Mouse (Mus musculus) neural tube, postnatal 0 days (tissue): ENCODE measurements around the gene Cers3. TPM values are rescaled to one million over a fixed set of nuclear protein-coding genes. Genes with fewer than 3 reads are reported as not detected.

Experiments
- polyA plus RNA-seq: library from polyadenylated mRNA; unstranded; fragments of >200 nt; fragmentation: Nextera tagmentation; extraction: Ambion mirVana; gene quantifications from 2 replicates; pipeline ENCODE4 v1.2.1, GENCODE M21; 2015

Gene Cers3
- polyA plus RNA-seq = 0.34 and 0.74 TPM in 2 replicates

DNA sequence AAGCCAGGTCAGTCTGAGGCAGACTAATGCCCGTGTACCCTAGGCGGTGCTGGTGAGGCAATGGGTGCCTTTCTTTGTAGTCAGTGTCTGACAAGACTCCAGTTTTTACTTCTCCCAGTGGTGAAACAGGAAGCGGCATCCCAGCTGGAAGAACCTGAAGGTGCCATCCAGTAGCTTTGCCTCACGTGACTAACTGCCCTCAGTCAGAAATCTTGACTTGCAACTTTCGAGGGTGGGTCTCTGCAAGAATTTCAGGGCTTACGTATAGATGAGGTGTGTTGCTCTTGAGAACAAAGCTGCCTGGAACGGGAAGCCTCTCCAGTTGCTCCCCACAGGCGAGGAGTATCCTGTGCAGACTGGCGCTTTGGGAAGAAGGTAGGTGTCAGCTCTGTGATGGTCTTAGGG, at the start of gene Cers3:
Gene Cers3 (plus strand): TSS at position 128 of the 405 bp plus-strand sequence.

DNA sequence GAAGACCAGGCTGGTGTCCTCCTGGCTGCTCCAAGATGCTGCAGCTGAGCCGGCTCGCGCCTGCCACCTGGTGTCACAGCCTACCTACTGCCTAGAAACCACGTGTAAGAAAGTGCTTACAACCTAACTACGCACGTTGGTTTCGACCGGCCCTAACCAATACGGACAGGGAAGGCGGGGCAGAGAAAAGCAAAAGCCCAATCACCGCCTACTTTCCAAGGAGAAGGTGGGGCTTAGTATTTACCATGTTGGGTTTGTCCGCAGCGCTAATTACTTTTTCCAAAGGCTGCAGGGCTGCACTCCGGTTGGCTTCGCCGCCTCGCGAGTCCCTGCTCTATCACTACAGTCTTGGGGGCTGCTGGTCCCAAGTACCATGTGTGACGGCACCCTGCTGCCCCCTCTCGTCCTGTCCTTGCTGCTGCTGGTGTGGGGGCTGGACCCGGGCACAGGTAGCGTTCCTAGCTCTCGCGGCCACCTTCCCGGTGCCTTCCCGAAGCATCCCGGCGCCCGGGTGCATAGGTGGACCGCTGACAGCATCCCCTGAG, 96.2 kb downstream of the Cers3 start, which contains the start of gene Adamts17:
Gene Adamts17 (plus strand): TSS at position 273 of the 545 bp plus-strand sequence.

Other genes with a start within 250 kb of the Cers3 start
- 9.7 and 12.7 TPM in 2 replicates for gene Asb7, start 53.9 kb upstream of the Cers3 start, polyA plus RNA-seq
- 10.3 and 13.1 TPM in 2 replicates for gene Lins1, start 53.6 kb upstream of the Cers3 start, polyA plus RNA-seq
- 4.9 and 5.4 TPM in 2 replicates for gene Adamts17, start 96.2 kb downstream of the Cers3 start, polyA plus RNA-seq